Mouse (Mus musculus): ENCODE measurements around the gene Stard3. TPM values are rescaled to one million over a fixed set of nuclear protein-coding genes. Genes with fewer than 3 reads are reported as not detected.

Gene Stard3
- 10 to 100 TPM; 34.1 to 36.8 TPM for total RNA-seq (2021)

DNA sequence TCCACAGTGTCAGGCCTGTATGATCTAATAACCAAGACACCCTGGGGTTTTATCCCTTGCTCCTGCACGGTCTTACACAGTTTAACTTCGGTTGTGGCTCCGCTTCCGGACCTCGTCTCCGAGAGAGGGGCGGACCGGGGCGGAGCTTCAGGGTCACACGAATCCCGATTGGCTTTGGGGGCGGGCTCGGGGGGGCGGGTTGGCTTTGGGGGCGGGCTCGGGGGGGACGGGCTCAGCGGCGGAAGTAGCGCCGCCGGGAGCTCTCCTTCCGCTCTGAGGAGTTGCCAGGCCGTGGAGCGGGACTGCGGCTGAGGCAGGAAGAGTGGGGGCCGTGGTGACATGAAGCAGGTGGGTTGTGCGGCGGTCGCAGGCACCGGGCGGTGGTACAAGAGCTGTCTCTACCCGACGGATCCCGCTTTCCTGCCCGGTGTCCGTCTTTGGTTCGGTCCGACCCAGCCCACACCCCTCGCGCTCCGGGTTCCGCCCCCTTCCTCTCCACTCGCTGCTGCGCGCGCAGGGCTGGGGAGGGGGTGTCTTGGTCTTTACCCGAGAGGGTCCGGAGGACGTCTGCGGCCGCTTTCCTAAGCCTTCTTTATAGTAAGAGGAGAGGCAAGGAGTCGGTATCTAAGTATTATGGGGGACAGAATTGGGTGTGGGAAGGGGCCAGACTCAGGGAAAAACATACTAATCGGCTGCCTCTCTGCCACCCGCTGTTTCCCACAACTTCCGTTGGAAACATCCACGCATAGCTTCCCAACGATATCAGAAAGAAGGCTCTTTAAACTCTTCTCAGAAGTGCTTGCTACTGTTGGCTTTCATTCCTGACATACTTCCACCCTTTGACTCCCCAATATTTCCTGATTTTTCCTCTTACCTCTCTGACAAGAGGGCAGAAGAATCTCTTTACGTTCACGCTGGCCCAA lies at the start of gene Stard3:
Stard3 (plus strand) TSS at position 208 of the 923 bp plus-strand sequence.
- intact Hi-C loops (cut with DNase I) = no loop called here
- DNase-seq (ENCODE audit: low spot score in 2 of 2) = peak; percentile 85 to 90

DNA sequence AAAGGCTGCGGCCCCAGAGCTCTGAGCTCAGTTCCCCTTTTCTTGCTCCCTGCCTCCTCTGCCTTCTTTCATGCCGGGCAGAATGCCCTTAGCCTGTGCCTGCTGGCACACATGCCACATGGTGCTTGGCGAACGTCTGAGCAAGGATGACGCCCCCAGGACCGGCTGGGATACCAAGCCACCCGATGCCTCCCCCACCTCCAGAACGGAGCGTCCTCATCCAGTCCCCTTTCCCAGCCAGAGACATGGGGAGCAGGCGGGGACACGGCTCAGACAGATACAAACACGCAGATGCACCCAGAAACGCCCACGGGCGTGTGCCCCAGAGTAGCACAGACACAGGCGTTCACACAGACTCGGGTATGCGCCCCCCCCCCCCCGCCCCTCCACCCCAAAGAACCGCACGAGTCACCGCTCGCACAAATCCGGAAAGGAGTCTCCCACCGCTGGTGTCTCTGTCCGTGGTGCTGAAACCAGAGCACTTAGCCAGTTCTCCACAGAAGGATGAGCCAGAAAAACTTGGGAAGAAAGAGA lies 44.3 kb upstream of the Stard3 start:
- intact Hi-C loops (cut with DNase I) = no loop called here
- peak in 1 of 2 experiments; percentile 82 for DNase-seq (ENCODE audit: low spot score in 2 of 2)

DNA sequence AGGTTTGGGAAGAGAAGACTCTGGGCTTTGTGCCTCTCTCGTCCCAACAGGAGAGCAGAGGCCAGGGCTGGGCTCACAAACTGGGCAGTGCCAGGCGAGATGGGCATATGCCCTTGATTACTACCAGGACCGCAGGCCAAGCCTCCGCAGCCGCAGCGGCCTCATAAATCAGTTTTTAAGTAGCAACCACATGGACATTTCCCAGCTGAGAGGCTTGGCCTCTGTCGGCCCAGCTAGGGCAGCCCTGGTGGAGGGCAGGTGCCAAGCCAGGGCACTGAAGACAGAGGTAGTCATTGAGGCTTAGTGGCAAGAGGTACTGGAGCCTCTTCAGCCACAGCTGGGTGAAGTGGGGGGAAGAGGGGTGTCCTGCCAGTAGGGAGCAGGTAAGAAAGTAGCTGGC lies 40.7 kb upstream of the Stard3 start:
- DNase-seq (ENCODE audit: low spot score in 2 of 2) = no peak
- intact Hi-C loops (cut with DNase I) = no loop called here

DNA sequence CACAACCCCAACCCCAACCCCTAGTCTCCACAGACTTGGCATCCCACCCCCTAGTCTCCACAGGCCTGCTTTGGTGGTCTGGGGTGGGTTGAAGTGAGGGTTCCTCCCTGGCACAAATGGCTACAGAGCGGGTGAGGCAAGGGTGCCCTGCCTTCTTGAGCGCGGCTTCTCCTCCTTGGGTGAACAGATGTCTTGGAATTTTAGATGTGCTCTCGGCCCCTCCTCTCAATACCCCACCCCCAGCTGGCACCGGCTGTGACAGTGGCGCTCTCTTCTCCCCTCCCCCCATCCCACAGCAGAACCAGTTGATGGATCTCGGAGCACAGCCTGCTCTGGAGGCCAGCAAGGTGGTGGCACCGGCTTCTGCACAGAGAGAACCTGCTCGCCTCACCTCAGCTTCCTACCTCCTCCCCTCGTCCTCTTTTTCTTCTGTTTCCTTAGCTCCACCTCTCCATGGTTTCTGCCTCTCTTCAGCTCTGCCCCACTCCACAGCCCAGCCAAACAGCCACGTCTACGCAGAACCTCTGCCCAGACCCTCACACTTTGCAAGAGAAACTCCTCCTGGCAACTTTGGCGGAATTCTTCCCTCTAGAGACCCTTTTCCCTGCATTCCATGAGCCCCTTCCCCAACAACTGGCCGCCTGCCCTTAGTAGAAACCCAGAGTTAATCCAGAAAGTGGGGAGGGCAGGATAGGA lies 39.6 kb upstream of the Stard3 start:
- intact Hi-C loops (cut with DNase I) = no loop called here
- DNase-seq (ENCODE audit: low spot score in 2 of 2) = peak in 1 of 2 experiments; percentile 43

DNA sequence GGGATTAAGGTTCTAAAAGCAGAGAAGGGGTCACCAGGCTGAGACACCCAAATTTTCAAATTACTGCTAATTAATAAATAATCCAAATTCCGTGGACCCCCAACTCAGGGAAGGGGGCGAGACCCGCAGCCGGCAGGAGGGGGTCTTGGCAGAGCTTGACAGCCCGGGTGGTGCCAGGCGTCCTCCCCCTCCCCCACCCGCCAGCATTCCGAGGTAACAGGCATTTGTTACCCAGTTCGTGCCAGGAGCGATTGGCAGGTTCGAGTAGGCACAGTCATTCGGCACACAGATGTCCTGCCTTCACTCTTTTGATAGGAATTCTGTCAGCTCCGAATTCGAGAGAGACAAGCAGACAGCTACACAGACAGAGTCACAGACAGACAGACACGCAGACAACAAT lies 39.0 kb upstream of the Stard3 start:
- DNase-seq (ENCODE audit: low spot score in 2 of 2) = peak in 1 of 2 experiments; percentile 52
- intact Hi-C loops (cut with DNase I) = no loop called here

DNA sequence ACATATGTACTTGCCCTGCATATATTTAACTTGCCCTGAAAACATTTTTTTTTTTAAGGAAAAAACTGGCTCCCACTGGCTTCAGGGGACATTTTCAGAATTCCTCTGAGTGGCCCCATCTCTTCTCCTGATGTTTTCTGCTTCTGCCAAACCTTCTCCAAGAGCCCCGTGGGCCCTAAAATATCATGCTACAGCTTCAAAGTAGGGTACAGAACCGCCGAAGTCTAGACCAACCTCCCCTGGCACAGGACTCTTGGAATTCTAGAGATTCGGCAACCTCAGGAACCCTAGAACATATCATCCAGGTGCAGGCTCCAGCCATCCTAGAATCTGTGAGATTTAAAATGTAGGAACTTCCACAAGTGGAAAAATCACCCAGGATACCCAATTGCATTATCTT lies 38.6 kb upstream of the Stard3 start:
- DNase-seq (ENCODE audit: low spot score in 2 of 2) = no peak
- intact Hi-C loops (cut with DNase I) = no loop called here

DNA sequence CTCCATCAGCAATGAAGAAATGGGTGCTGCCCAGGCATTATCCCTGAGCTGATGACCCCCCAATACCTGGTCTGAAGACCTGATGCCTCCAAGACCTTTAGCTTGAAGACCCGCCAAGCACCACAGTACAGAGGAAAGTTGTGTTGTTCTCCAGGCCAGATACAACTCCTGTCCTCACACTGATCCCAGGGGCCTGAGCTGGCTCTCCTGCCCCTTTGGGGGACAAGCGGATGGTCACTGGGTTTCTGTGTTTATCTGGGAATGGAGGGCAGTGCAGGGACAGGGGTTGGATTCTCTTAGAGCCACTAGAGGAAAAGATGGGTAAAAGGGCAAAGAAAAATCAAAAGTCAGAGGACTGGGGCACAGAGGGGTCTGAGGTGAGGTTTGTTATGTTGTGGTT lies 38.2 kb upstream of the Stard3 start:
- intact Hi-C loops (cut with DNase I) = no loop called here
- DNase-seq (ENCODE audit: low spot score in 2 of 2) = no peak

GRCm38 (mm10) chr11:98320381-98320780 lies 37.8 kb upstream of the Stard3 start:
- intact Hi-C loops (cut with DNase I) = no loop called here
- peak in 1 of 2 experiments; percentile 45 for DNase-seq (ENCODE audit: low spot score in 2 of 2)

DNA sequence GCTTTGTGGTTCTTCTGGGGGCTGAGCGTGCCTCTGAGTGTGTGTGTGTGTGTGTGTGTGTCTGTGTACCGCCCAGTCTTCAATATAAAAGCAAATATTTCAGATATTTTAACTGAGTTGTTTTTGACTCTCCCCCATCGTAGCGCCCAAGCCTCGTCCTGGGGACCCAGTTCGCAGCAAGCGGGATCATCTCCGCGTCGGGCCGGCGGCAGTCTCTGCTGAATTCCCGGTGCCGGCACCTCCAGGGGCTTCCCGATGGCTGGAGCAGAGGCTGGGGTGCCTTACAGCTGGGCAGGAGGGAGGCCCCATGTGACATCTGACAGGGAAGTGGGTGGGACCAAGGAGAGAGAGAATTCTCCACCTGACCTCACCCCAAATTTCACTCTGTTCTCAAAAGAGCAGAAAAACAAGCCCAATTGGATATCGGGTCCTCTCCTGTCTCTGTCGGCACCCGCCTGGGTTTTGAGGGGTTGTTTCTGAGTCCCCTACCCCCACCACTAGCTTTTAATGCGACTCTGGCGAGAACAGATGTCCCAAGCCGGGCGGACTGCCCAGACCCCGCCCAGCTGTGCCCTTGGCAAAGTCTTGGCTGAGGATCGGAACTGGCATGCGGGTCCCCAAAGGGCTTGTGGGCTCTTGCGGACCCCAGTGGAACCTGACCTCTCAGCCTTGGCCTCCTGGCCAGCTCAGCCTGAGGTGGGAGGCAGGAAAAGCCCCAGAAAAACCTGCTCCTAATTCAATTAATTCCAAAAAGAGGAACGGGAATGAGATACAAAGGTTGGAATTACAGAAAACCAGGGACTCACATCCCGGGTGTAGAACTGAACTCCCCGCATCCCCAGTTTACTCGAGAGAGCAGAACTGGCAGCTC lies 37.1 kb upstream of the Stard3 start:
- intact Hi-C loops (cut with DNase I) = no loop called here
- peak in 1 of 2 experiments; percentile 35 for DNase-seq (ENCODE audit: low spot score in 2 of 2)

DNA sequence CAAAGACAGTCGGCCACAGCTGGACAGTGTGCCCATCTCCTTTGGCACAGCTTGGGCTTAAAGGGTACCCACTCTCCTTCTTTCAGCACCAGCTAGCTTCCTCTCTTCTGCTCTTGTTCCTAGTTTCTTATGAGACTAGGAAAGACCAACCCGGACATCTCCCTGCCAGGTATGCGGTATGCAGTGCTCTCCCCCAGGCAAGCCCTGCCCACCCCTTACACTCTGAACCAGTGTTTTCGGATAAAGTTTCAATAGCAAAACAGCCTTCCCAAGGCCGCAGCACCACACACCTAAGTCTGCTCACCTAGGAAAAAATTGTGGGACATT lies 36.5 kb upstream of the Stard3 start:
- intact Hi-C loops (cut with DNase I) = no loop called here
- DNase-seq (ENCODE audit: low spot score in 2 of 2) = no peak

DNA sequence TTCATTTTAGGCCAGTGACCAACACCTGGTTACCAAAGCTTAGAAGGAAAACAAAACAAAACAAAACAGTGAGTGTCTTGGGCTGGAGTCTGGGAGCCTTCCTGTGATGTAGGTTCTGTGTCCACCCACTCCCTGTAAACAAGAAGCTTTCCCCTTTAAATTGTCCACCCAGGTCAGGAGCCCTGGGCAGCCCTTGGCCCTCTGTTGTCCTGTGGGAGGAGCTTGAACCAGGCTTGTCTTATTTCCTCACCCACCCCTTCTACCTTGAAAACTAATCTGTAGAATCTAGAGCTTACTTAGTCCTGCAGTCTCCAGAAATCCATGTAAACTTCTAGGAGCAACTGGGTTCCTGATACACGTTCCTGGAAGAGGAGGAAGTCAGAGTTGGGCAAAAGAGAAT lies 36.0 kb upstream of the Stard3 start:
- intact Hi-C loops (cut with DNase I) = no loop called here
- DNase-seq (ENCODE audit: low spot score in 2 of 2) = no peak

DNA sequence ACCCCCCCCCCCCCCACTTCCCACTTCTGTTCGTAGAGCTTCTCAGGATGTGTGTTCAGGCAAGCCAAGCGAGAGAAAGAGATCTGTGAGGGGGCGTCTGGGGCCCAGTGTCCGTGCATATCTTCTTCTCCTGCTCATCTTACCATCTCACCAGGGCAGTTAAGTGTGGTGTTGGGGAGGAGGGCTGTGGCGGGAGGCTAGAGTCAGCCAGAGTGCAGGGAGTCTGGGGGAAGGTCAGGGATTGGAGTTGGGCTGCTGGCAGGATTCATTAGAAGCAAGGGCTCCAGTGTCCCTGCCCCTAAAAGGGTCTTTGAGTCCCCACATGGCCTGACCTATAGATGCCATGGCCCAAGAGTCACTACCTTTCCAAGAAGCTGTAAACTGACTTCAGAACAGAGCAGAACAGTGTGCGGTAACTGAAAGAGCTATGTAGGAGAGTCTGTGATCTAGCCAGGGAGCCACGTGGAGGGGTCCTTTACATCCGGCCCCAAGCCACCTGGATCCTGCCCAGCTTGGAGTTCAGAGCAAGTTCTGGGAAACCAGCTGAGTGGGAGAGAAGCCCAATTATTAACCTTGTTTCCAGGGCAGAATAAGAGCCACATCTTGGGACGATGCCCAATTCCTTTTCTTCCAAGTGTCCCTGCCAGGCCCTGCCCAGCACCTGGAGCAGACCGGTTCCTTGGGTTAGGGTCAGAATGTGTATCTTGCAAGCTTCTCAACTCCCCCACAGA lies 34.9 kb upstream of the Stard3 start:
- intact Hi-C loops (cut with DNase I) = no loop called here
- DNase-seq (ENCODE audit: low spot score in 2 of 2) = no peak

DNA sequence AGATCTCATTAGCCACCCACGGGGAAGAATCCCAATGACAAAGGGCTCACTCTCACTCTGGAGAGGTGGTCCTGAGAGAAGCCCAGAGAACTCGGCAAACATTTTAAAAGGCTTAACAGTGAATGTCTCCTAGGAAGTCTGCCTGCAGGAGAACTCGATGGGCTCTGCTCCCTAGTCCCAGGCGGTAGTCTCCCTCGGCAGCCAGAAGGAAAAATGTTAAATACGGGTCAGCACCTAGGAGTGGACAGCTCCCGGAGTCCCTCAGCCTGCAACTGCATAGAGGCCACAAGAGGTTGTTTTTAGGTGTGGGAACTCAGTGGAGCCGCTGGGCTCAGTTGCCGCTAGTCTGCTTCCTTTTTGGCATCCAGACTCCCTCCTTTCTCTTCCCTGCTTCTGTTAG lies 34.2 kb upstream of the Stard3 start:
- intact Hi-C loops (cut with DNase I) = no loop called here
- DNase-seq (ENCODE audit: low spot score in 2 of 2) = no peak

- no peak for DNase-seq (ENCODE audit: low spot score in 2 of 2)
- intact Hi-C loops (cut with DNase I) = no loop called here
These were observed 32.9 kb upstream of the Stard3 start for GRCm38 (mm10) chr11:98325191-98325820.

- peak in 1 of 2 experiments; percentile 34 for DNase-seq (ENCODE audit: low spot score in 2 of 2)
- intact Hi-C loops (cut with DNase I) = no loop called here
These were observed 32.3 kb upstream of the Stard3 start for GRCm38 (mm10) chr11:98325821-98326218.

DNA sequence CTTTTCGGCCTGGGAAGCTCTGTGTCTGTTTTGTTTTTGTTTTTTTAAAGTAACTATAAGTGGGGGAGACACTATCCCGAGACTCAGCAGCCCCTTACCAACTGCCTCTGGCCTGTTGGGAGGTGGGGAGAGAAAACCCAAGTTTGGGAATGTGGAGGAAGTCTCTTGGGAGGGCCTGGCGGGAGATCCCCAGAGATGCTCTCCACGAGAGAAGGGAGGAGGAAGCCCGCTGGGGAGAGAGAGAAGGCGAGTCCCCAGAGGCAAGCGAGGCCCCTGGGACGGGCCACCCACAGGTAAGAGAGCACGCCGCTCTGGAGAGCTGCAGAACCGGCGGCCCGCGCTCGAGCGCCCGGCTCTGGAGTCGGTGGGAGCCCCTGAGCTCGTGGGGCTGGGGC lies 31.4 kb upstream of the Stard3 start:
- intact Hi-C loops (cut with DNase I) = no loop called here
- DNase-seq (ENCODE audit: low spot score in 2 of 2) = no peak

GRCm38 (mm10) chr11:98327136-98328030 lies 30.8 kb upstream of the Stard3 start:
- DNase-seq (ENCODE audit: low spot score in 2 of 2) = no peak
- intact Hi-C loops (cut with DNase I) = no loop called here

GRCm38 (mm10) chr11:98328031-98328370 lies 30.2 kb upstream of the Stard3 start:
- intact Hi-C loops (cut with DNase I) = no loop called here
- no peak for DNase-seq (ENCODE audit: low spot score in 2 of 2)
